Mouse (Mus musculus) CH12.LX (cell line): Measurements from ENCODE around the gene Safb2. TPM values are rescaled to one million over a fixed set of nuclear protein-coding genes. Genes with fewer than 3 reads are reported as not detected.

Experiments used
- DNase-seq: peaks from one replicate; pipeline ENCODE4 v3.0.0-alpha.2; 2013; ENCODE audit errors: extremely low read depth
- H3K27ac ChIP-seq: 2 replicates; pipeline ENCODE4 v1.5.1; 2012; ENCODE audit warnings: low read depth, mild to moderate bottlenecking, control low read depth, moderate library complexity; ENCODE audit not compliant: insufficient read depth
- H3K27me3 ChIP-seq: replicated peaks from 2 replicates; pipeline ENCODE3; 2012; ENCODE audit warnings: inconsistent platforms
- H3K36me3 ChIP-seq, 2 experiments: replicated peaks in 1 of 2; 2 replicates each; pipeline versions ENCODE3 to v1.6.1; 2012; ENCODE audit warnings: inconsistent platforms in 1 of 2, low read length in 1 of 2, mild to moderate bottlenecking in 1 of 2, mixed read lengths in 1 of 2, moderate library complexity in 1 of 2; ENCODE audit not compliant: control insufficient read depth in 1 of 2, insufficient read depth in 1 of 2
- H3K4me1 ChIP-seq, 2 experiments: 2 replicates each; pipeline ENCODE4 v1.6.1; 2012; ENCODE audit warnings: inconsistent platforms in 1 of 2, moderate library complexity in 1 of 2; ENCODE audit not compliant: insufficient read depth in 2 of 2, control insufficient read depth in 1 of 2
- H3K4me2 ChIP-seq: 2 replicates; pipeline ENCODE4 v1.6.1; 2012; ENCODE audit warnings: low read depth, mild to moderate bottlenecking, control low read depth; ENCODE audit not compliant: poor library complexity, insufficient read depth, severe bottlenecking
- H3K4me3 ChIP-seq, 3 experiments: fragments of 150-350 bp in 1 of 3; sonication (generic) in 1 of 3; replicated peaks in 1 of 3; 2 replicates each; pipeline versions ENCODE3 to v1.5.1; 2011 to 2012; ENCODE audit warnings: low read depth in 2 of 3, low read length in 2 of 3, mild to moderate bottlenecking in 2 of 3, moderate library complexity in 2 of 3, control low read depth in 1 of 3, improper control_type of control experiment in 1 of 3, inconsistent platforms in 1 of 3, mixed read lengths in 1 of 3; ENCODE audit not compliant: poor library complexity in 1 of 3
- H3K79me2 ChIP-seq: replicated peaks from 2 replicates; pipeline ENCODE4 v1.6.1; 2012; ENCODE audit warnings: mild to moderate bottlenecking, moderate library complexity; ENCODE audit not compliant: control insufficient read depth, poor library complexity, insufficient read depth, severe bottlenecking; ENCODE audit errors: extremely low read depth
- H3K9ac ChIP-seq: 2 replicates; pipeline ENCODE4 v1.6.1; 2012; ENCODE audit warnings: low read depth, mild to moderate bottlenecking, control low read depth, moderate library complexity; ENCODE audit not compliant: insufficient read depth
- H3K9me3 ChIP-seq: replicated peaks from 2 replicates; pipeline ENCODE3; 2012; ENCODE audit warnings: low read length, inconsistent platforms, mixed read lengths
- BHLHE40 ChIP-seq: IDR thresholded peaks from 2 replicates; pipeline ENCODE4 v1.6.1; 2011; ENCODE audit warnings: mild to moderate bottlenecking, low read depth, low read length, improper control_type of control experiment
- CHD1 ChIP-seq: IDR thresholded peaks from 2 replicates; pipeline ENCODE4 v1.6.1; 2012; ENCODE audit warnings: low read depth, low read length, improper control_type of control experiment, inconsistent platforms
- CHD2 ChIP-seq: IDR thresholded peaks from 2 replicates; pipeline ENCODE4 v1.6.1; 2011; ENCODE audit warnings: low read length, improper control_type of control experiment
- ETS1 ChIP-seq: conservative IDR thresholded peaks from 2 replicates; pipeline ENCODE4 v1.6.1; 2012; ENCODE audit warnings: low read depth, mild to moderate bottlenecking, inconsistent platforms, low read length, improper control_type of control experiment, moderate library complexity
- GABPA ChIP-seq: IDR thresholded peaks from 2 replicates; pipeline ENCODE4 v1.6.1; 2012; ENCODE audit warnings: low read depth, low read length, improper control_type of control experiment, inconsistent platforms; ENCODE audit not compliant: insufficient replicate concordance
- HCFC1 ChIP-seq: IDR thresholded peaks from 2 replicates; pipeline ENCODE4 v1.6.1; 2012; ENCODE audit warnings: low read depth, mild to moderate bottlenecking, inconsistent platforms, low read length, improper control_type of control experiment
- IRF4 ChIP-seq: IDR thresholded peaks from 2 replicates; pipeline ENCODE4 v1.6.1; 2014; ENCODE audit warnings: low read depth, mild to moderate bottlenecking, inconsistent platforms, low read length, improper control_type of control experiment
- JUN ChIP-seq: IDR thresholded peaks from 2 replicates; pipeline ENCODE4 v1.6.1; 2011; ENCODE audit warnings: low read depth, mild to moderate bottlenecking, low read length, improper control_type of control experiment, moderate library complexity; ENCODE audit not compliant: insufficient read depth
- JUND ChIP-seq: conservative IDR thresholded peaks from 2 replicates; pipeline ENCODE4 v1.6.1; 2011; ENCODE audit warnings: low read depth, low read length, improper control_type of control experiment
- KAT2A ChIP-seq: IDR thresholded peaks from 2 replicates; pipeline ENCODE4 v1.6.1; 2012; ENCODE audit warnings: low read length, improper control_type of control experiment, inconsistent platforms; ENCODE audit not compliant: insufficient replicate concordance
- MAFK ChIP-seq: IDR thresholded peaks from 2 replicates; pipeline ENCODE4 v1.6.1; 2011; ENCODE audit warnings: low read length, improper control_type of control experiment; ENCODE audit not compliant: insufficient replicate concordance
- MAX ChIP-seq: IDR thresholded peaks from 2 replicates; pipeline ENCODE4 v1.6.1; 2011; ENCODE audit warnings: low read length, improper control_type of control experiment
- MAZ ChIP-seq: IDR thresholded peaks from 2 replicates; pipeline ENCODE4 v1.6.1; 2012; ENCODE audit warnings: low read depth, mild to moderate bottlenecking, inconsistent platforms, low read length, improper control_type of control experiment, moderate library complexity
- MEF2A ChIP-seq: IDR thresholded peaks from 2 replicates; pipeline ENCODE4 v1.6.1; 2014; ENCODE audit warnings: low read depth, mild to moderate bottlenecking, inconsistent platforms, low read length, improper control_type of control experiment, borderline replicate concordance
- NRF1 ChIP-seq: IDR thresholded peaks from 2 replicates; pipeline ENCODE4 v1.6.1; 2014; ENCODE audit warnings: low read depth, mild to moderate bottlenecking, inconsistent platforms, low read length, improper control_type of control experiment, moderate library complexity
- RAD21 ChIP-seq: IDR thresholded peaks from 2 replicates; pipeline ENCODE4 v1.6.1; 2011; ENCODE audit warnings: low read depth, mild to moderate bottlenecking, low read length, improper control_type of control experiment, moderate library complexity
- SIN3A ChIP-seq: IDR thresholded peaks from 2 replicates; pipeline ENCODE4 v1.6.1; 2012; ENCODE audit warnings: low read length, improper control_type of control experiment, inconsistent platforms
- SMC3 ChIP-seq: IDR thresholded peaks from 2 replicates; pipeline ENCODE4 v1.6.1; 2011; ENCODE audit warnings: low read depth, low read length, improper control_type of control experiment
- TBP ChIP-seq: conservative IDR thresholded peaks from 2 replicates; pipeline ENCODE4 v1.6.1; 2011; ENCODE audit warnings: low read depth, low read length, improper control_type of control experiment
- UBTF ChIP-seq: IDR thresholded peaks from 2 replicates; pipeline ENCODE4 v1.6.1; 2012; ENCODE audit warnings: low read depth, mild to moderate bottlenecking, inconsistent platforms, low read length, improper control_type of control experiment, moderate library complexity
- USF2 ChIP-seq: conservative IDR thresholded peaks from 2 replicates; pipeline ENCODE4 v1.6.1; 2011; ENCODE audit warnings: low read depth, low read length, improper control_type of control experiment
- ZC3H11A ChIP-seq: IDR thresholded peaks from 2 replicates; pipeline ENCODE4 v1.6.1; 2012; ENCODE audit warnings: low read depth, mild to moderate bottlenecking, inconsistent platforms, low read length, improper control_type of control experiment
- ZKSCAN1 ChIP-seq: IDR thresholded peaks from 2 replicates; pipeline ENCODE4 v1.6.1; 2012; ENCODE audit warnings: low read depth, inconsistent platforms, low read length, improper control_type of control experiment, borderline replicate concordance
- ZNF384 ChIP-seq: IDR thresholded peaks from 2 replicates; pipeline ENCODE4 v1.6.1; 2012; ENCODE audit warnings: low read depth, low read length, improper control_type of control experiment, inconsistent platforms
- dilution Hi-C: fragments of 300-500 bp; cut with MboI; formaldehyde crosslinking; loops from 2 replicates; pipeline ENCODE4 v1.14.3; 2020; ENCODE audit warnings: low sequenced_read_pairs; ENCODE audit not compliant: extremely low pct_unique_long_range_greater_than_20kb, extremely low pct_ligation_motif_present
- in situ Hi-C: fragments of 300-500 bp; cut with MboI; formaldehyde crosslinking; loops from 3 replicates; pipeline ENCODE4 v1.14.3; 2019; ENCODE audit warnings: low sequenced_read_pairs, low pct_ligation_motif_present, low pct_unique_long_range_greater_than_20kb, mixed read lengths
- polyA plus RNA-seq: library from polyadenylated mRNA; unstranded; fragments of >175 nt; gene quantifications from 2 replicates; pipeline ENCODE4 v1.2.1, GENCODE M21; 2012; ENCODE audit warnings: low read depth; ENCODE audit not compliant: insufficient read length
- total RNA-seq, 2 experiments: library from RNA; depleted of rRNA; stranded (reverse); fragments of 300-350 nt in 1 of 2; fragments of >200 nt in 1 of 2; gene quantifications; 2 replicates each; pipeline ENCODE4 v1.2.3; 2012 to 2014

Gene Safb2
- total and polyA plus RNA-seq, 3 experiments: 13.8 to 170 (median 74.0) TPM

GRCm38 (mm10) chr17:56572939-56573338, 11.4 kb downstream of the Safb2 start:
- in situ Hi-C loops (no loop called here), dilution Hi-C loops (no loop called here)
- no peak overlapping the region for H3K27ac ChIP-seq
- H3K4me2 ChIP-seq: no peak overlapping the region
- no peak for TF ChIP-seq USF2
- TF ChIP-seq ZNF384: no peak
- no peak for TF ChIP-seq MAX
- no peak for TF ChIP-seq ETS1
- no peak for TF ChIP-seq ZC3H11A
- no peak for TF ChIP-seq MAZ
- TF ChIP-seq BHLHE40: no peak
- TF ChIP-seq RAD21: no peak
- TF ChIP-seq JUN: no peak
- no peak for TF ChIP-seq JUND
- no peak for TF ChIP-seq TBP
- no peak for TF ChIP-seq SMC3
- H3K36me3 ChIP-seq: peaks cover 87 to 93% of the 10 kb centered on the region in 2 experiments
- no peak overlapping the region for H3K4me3 ChIP-seq
- H3K9me3 ChIP-seq: no peaks in the 10 kb centered on the region
- no peaks in the 10 kb centered on the region for H3K4me1 ChIP-seq
- no peak for DNase-seq
- no peaks in the 10 kb centered on the region for H3K79me2 ChIP-seq
- no peak overlapping the region for H3K9ac ChIP-seq
- H3K27me3 ChIP-seq: no peaks in the 10 kb centered on the region

GRCm38 (mm10) chr17:56572154-56572553, 12.2 kb downstream of the Safb2 start:
- H3K36me3 ChIP-seq: peaks cover 86 to 93% of the 10 kb centered on the region in 2 experiments
- in situ Hi-C loops: no loop called here
- no peaks in the 10 kb centered on the region for H3K4me1 ChIP-seq

GRCm38 (mm10) chr17:56570287-56570686, 14.1 kb downstream of the Safb2 start:
- Histone ChIP-seq H3K27ac (no peak overlapping the region), H3K4me1 (no peaks in the 10 kb centered on the region), H3K4me2 (no peak overlapping the region), H3K36me3 (peaks cover 90 to 97% of the 10 kb centered on the region in 2 experiments), H3K27me3 (no peaks in the 10 kb centered on the region), H3K79me2 (no peaks in the 10 kb centered on the region), H3K4me3 (no peak overlapping the region), H3K9me3 (no peaks in the 10 kb centered on the region), H3K9ac (no peak overlapping the region)
- no peak for DNase-seq
- TF ChIP-seq ZNF384 (no peak), UBTF (no peak), TBP (no peak), ZKSCAN1 (no peak), SMC3 (no peak), MEF2A (no peak), KAT2A (no peak), IRF4 (no peak), JUN (no peak), GABPA (no peak), MAFK (no peak), HCFC1 (no peak), MAX (no peak), BHLHE40 (no peak), CHD2 (no peak), SIN3A (no peak), CHD1 (no peak)
- in situ Hi-C loops (no loop called here), dilution Hi-C loops (no loop called here)

More at GRCm38 (mm10) chr17:56572154-56572553, 12.2 kb downstream of the Safb2 start:
- no peak overlapping the region for H3K9ac ChIP-seq
- no peak overlapping the region for H3K4me2 ChIP-seq
- H3K27me3 ChIP-seq: no peaks in the 10 kb centered on the region
- no peak for DNase-seq
- no peak overlapping the region for H3K27ac ChIP-seq
- H3K9me3 ChIP-seq: no peaks in the 10 kb centered on the region
- H3K79me2 ChIP-seq: no peaks in the 10 kb centered on the region
- no peak for TF ChIP-seq ZC3H11A
- TF ChIP-seq UBTF: no peak
- TF ChIP-seq NRF1: no peak
- dilution Hi-C loops: no loop called here
- H3K4me3 ChIP-seq: no peak overlapping the region
